Mouse (Mus musculus) myocyte (in vitro differentiated cells): ENCODE results near the gene Syk.

Experiments used
- CEBPB ChIP-seq: IDR thresholded peaks from 2 replicates; pipeline ENCODE4 v1.6.1; 2011; ENCODE audit warnings: mild to moderate bottlenecking, moderate library complexity; ENCODE audit not compliant: poor library complexity, insufficient read depth, severe bottlenecking
- E2F4 ChIP-seq: IDR thresholded peaks from one replicate; pipeline ENCODE4 v1.6.1; 2011; ENCODE audit warnings: mild to moderate bottlenecking, control low read depth, moderate library complexity; ENCODE audit not compliant: insufficient read depth
- MAX ChIP-seq: IDR thresholded peaks from one replicate; pipeline ENCODE4 v1.6.1; 2011; ENCODE audit warnings: low read depth, mild to moderate bottlenecking, control low read depth
- POLR2A ChIP-seq: IDR thresholded peaks from one replicate; pipeline ENCODE4 v1.6.1; 2011; ENCODE audit warnings: low read depth, mild to moderate bottlenecking, control low read depth, moderate library complexity; ENCODE audit not compliant: insufficient read length
- USF1 ChIP-seq: IDR thresholded peaks from one replicate; pipeline ENCODE4 v1.6.1; 2011; ENCODE audit warnings: low read depth, mild to moderate bottlenecking, control low read depth, moderate library complexity

DNA sequence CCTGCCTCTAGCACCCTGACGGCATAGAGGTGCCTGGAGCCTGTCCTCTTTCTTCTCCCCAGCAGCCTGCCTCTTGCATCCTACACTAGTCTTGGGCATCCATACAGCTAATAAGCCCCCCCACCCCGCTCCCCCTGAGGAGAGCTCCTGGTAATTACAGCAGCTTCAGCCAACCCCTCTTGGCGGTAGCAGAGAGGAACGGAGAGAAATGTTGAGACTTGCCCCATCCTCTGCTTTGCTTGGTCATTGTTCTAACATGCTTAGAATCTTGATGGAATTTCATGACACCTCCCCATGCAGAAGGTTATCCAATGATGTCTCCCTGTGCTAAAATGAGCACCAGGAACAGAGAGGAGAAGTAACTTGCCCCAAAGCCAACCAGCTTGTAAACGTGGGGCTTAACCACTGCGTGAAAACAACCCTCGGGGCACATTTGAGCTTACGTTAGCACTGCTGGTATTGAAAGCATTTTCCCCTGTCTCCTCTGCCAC, 40.9 kb upstream of the Syk start:
- TF ChIP-seq MAX (no peak), POLR2A (no peak), E2F4 (no peak), CEBPB (no peak), USF1 (no peak)
